Mouse (Mus musculus) spleen, adult 18-20 months (tissue): ENCODE measurements around the gene Abcc4.

ENCODE experiments used
- DNase-seq, 2 experiments: peaks; one replicate each; pipeline ENCODE4 v3.0.0; 2022; ENCODE audit warnings: mixed read lengths in 2 of 2

Gene Abcc4

GRCm38 (mm10) chr14:118491300-118491699, 214.7 kb downstream of the Abcc4 start:
- DNase-seq: no peak

DNA sequence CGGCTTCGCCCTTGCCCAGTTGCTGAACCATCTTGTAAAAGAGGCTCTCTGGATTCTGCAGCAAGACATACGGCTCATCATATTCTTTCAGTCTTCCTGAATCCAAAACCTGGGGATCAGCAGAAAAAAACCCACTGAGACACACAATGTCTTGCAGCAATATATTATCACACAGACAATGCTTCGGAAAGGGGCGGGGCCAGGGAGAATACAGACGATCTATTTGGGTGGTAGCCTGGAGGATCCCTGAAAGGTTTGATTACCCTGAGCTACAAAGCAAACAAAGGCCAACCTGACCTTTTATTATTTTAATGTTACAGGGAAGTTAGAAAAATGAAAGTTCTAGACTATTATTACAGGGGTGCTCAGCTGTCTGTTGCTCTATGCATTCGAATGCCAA, 215.5 kb downstream of the Abcc4 start:
- no peak for DNase-seq

DNA sequence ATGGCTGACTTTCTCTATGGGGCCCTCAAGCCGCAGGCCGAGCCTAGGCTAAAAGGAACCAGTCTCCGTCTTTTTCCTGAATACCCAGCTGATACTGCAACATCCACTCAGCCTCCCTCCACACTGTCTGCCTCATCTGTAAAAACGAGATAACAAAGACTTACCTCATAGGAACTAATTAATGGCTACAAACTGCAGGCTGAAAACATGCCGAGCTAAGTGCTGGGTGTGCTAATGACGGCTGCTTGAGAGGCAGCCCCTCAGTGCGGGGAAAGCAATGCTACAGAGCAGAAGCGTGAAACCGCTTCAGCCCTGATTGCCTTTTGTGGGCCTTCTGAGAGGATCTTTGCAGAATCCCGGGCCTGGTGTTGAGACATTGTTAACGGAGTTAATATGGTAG, 219.7 kb downstream of the Abcc4 start:
- DNase-seq: no peak

- DNase-seq: no peak
Measured at GRCm38 (mm10) chr14:118485646-118486045, 220.4 kb downstream of the Abcc4 start.

DNA sequence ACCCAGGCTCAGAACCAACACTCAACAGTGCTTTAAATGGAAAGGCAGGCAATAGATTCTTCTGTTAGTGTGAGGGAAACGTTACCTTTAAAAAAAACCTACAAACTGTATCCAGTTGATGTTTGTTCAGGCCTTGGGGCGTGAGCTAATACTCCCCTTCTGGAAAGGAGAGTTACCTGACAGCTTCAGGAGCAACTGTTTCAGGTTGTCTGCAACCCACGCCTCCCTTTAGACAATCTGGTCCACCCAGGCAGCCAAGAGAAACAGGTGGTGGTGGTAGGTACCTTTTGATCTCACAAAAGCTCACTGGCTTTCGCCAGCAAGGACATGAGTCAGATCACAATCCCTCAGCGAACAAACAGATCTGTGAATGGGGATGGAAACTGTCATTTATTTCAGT, 223.7 kb downstream of the Abcc4 start:
- DNase-seq: no peak

- no peak for DNase-seq
Measured at GRCm38 (mm10) chr14:118481779-118482178, 224.2 kb downstream of the Abcc4 start.

DNA sequence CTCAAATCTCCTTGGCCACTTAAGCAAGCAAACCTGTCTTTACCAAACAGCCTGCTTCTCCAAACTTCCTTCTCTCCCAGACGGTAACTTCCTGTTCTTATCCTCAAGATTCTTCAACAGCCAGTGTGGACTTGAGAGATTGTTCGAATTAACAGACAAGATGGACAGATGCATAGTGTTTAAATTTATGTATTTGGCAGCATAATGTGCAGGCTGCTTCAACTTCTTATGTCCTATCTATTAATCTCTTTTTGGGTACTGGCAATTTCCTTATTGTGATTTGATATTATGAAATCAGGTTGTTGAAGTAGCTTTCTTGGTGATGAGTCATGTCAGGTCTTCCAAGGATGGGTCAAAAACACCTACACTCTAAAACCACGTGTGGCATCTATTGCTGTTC, 229.7 kb downstream of the Abcc4 start:
- DNase-seq: no peak

- no peak for DNase-seq
Measured at GRCm38 (mm10) chr14:118475100-118475454, 230.9 kb downstream of the Abcc4 start.

DNA sequence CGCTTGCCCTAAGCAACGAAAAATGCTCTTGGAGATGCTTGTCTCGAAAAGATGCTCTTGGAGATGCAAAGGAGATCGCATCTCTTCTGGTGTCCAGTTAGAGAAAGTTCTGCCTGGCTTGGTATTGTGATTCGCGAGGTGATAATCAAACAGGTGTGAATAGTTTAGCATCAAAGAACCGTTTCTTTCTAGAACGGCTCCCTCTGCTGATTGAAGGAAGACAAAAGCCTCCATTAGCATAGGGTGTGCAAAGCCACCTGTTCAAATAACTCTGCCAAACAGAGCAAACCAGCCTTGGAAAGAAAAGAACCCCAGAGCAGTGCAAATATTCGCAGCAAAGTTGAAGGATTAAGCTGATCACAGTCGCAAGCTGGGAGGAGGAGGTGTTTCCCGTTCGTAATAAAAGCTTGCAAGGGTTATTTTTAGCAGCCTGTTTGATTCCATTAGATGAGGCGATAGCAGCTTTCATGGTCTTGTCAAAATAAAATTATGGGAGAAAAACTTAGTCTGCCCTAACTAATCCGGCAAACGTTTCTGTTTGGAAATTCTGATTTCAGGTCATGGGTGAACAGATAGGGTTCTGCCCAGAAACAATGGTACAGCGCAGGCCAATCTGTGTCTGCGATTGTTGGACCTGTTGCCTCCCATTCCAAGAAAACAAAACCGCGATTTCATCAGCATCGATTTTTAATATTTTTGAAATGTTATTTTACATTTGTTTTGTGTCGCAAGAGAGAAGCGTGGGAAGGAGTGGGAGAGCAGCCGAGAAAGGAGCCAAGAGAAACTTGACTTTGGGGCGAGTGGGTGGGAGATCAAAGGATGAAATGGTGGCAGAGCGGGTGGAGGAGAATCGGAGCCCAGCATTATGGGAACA, 231.6 kb downstream of the Abcc4 start:
- no peak for DNase-seq

DNA sequence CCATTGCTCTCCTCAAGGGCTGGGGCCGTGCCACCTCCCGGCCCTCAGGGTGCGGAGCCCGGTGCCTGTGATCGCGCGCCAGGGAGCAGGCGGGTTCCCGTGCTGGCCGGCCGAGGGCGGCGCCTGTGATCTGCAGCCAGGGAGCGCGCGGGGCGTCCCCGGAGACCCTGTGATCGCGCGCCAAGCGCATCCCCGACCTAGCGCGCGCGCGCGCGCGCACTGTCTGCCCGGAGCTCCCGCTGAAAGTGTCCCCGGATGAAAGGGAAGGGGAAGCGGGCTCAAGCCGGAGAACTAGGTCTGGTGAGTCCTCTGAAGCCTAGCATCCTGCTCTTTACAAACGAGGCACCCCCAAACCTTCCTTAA, 232.2 kb downstream of the Abcc4 start:
- no peak for DNase-seq

- DNase-seq: no peak
Measured at GRCm38 (mm10) chr14:118473188-118473830, 232.7 kb downstream of the Abcc4 start.

DNA sequence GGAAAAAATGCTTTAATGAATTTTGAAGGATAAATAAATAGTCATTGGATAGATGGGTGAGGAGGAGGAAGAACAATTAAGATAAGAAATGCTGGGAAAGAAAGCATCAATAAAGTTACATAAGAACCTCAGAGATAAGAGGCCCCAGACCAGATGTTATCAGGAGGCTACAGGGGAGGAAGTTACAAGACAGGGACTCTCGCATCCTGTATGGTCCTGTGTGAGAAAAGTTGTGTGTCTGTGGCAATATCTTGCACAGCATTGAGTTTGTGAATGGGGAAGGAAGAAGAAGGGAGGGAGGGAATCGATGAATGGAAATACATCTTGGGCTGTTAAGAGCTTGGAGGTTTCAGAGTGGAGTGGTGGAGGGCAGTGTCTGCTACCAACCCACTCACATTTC, 240.7 kb downstream of the Abcc4 start:
- DNase-seq: no peak

GRCm38 (mm10) chr14:118464401-118464800, 241.6 kb downstream of the Abcc4 start:
- no peak for DNase-seq

- no peak for DNase-seq
Measured at GRCm38 (mm10) chr14:118452572-118452971, 253.4 kb downstream of the Abcc4 start.

- DNase-seq: no peak
Measured at GRCm38 (mm10) chr14:118440155-118440554, 265.9 kb downstream of the Abcc4 start.

DNA sequence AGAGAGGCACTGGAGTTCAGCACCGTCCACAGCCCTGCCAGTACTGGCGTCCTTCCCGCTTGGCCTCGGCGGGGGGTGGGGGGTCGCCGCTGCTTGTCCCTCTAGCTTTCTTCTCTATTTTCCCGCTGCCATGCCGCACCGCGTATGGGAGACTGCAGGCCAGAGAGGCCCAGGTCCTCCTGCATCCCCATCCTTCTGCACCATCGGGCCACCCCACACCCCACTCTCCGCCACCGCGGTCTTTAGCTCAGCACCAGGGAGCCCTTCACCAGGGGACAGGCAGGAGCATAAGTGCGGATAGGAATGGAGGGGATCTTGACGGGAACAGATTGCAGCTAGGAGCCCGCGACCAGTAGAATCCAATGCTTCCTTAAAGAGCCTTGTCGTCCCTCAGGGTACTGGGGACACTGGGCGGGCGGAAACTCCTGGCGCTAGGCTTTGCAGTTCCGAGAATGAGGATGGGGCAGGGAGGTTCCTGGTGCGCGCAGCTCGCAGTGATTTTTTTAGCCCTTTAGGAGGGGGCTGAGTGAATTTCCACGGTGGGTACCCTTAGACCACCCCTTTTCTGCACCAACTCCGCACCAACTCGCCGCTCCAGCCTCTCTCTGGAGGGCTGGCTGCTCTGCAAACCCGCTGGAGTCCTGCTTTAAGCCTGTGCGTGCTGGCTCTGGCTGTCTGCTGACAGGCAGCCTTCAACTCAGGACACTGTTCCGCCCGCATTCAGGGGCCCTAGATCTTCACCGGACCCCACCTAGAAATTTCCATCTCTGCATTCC, 268.7 kb downstream of the Abcc4 start:
- DNase-seq: no peak

DNA sequence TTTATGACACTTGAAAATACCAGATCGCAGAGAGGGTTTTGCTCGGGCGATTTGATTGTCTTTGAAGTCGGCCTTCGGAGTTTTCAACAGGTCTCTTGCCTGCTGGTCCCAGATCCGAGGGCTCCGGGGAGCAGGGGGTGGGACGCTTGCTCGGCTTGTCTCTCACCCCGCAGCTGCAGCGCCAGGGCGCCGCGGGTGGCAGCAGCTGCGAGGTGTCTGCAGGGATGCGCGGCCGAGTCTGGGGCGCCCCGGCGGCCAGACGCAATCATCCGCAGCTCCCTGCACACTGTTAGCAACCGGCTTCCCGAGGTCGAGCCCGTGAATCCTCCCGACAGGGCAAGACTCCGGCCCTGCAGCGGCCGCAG, 269.2 kb downstream of the Abcc4 start:
- no peak for DNase-seq

GRCm38 (mm10) chr14:118435676-118436330, 270.2 kb downstream of the Abcc4 start:
- DNase-seq: no peak

GRCm38 (mm10) chr14:118434842-118435241, 271.2 kb downstream of the Abcc4 start:
- no peak for DNase-seq

DNA sequence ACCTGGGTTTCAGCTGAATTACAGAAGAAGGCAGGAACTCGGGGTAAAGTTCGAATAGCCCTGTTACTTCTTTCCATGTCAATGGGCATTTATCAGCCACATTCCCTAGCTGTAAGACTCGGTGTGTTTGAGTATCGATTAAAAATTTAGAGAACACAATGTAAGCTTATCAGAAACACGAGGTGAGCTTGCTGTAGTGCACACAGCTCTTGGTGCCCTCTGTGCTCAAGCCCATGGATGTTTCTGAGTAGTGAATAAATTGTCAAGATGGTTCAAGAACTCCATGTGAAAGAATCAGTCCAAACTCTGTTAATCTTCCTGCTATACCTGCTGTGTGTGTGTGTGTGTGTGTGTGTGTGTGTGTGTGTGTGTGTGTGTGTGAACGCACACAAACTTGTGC, 272.2 kb downstream of the Abcc4 start:
- DNase-seq: no peak
